Mouse (Mus musculus): ENCODE results near the gene Cog6. TPM values are rescaled to one million over a fixed set of nuclear protein-coding genes. Genes with fewer than 3 reads are reported as not detected.

Gene Cog6
- polyA plus RNA-seq, 1 experiment from 2014 or later = 63.6 TPM

GRCm38 (mm10) chr3:52961661-52962060 is 55.4 kb downstream of the Cog6 start:
- Histone ChIP-seq H3K4me3 (no peak overlapping the region), H3K36me3 (no peaks in the 10 kb centered on the region), H3K4me2 (no peak overlapping the region), H3K9me3 (replicated peaks) (peaks cover 4% of the 10 kb centered on the region; the same call in 1 of the 2 replicates), H3K27me3 (replicated peaks) (no peaks in the 10 kb centered on the region), H3K4me1 (replicated peaks) (peaks cover 6% of the 10 kb centered on the region), H3K27ac (ENCODE audit: poor library complexity, severe bottlenecking) (no peak overlapping the region), H3K9ac (no peak overlapping the region)
- ATAC-seq (ENCODE audit: insufficient number of reproducible peaks, low FRiP score) = no peak
- WGBS = 77% methylated on average over 3 of the region's 3 CpGs

GRCm38 (mm10) chr3:52960951-52961350 is 56.1 kb downstream of the Cog6 start:
- Histone ChIP-seq H3K4me3 (no peak overlapping the region), H3K27me3 (replicated peaks) (no peaks in the 10 kb centered on the region), H3K9me3 (replicated peaks) (peaks cover 4% of the 10 kb centered on the region; the same call in 1 of the 2 replicates), H3K4me1 (replicated peaks) (peaks cover 9% of the 10 kb centered on the region), H3K27ac (ENCODE audit: poor library complexity, severe bottlenecking) (no peak overlapping the region), H3K4me2 (no peak overlapping the region), H3K9ac (no peak overlapping the region), H3K36me3 (no peaks in the 10 kb centered on the region)
- ATAC-seq (ENCODE audit: insufficient number of reproducible peaks, low FRiP score) = no peak
- 92% methylated on average over 13 of the region's 13 CpGs for WGBS

GRCm38 (mm10) chr3:52958444-52959120 is 58.5 kb downstream of the Cog6 start:
- no peak for ATAC-seq (ENCODE audit: insufficient number of reproducible peaks, low FRiP score)
- H3K27me3 ChIP-seq (replicated peaks) = no peaks in the 10 kb centered on the region
- peaks cover 25% of the 10 kb centered on the region for H3K4me1 ChIP-seq (replicated peaks)
- no peak overlapping the region for H3K9ac ChIP-seq
- H3K27ac ChIP-seq (ENCODE audit: poor library complexity, severe bottlenecking) = no peak overlapping the region
- H3K36me3 ChIP-seq = no peaks in the 10 kb centered on the region
- no peak overlapping the region for H3K4me3 ChIP-seq
- H3K4me2 ChIP-seq = no peak overlapping the region
- peaks cover 4% of the 10 kb centered on the region; the same call in 1 of the 2 replicates for H3K9me3 ChIP-seq (replicated peaks)
- WGBS = 53% methylated on average over 10 of the region's 10 CpGs

GRCm38 (mm10) chr3:52957861-52958260 is 59.2 kb downstream of the Cog6 start:
- Histone ChIP-seq H3K4me1 (replicated peaks) (peaks cover 27% of the 10 kb centered on the region), H3K27ac (ENCODE audit: poor library complexity, severe bottlenecking) (no peak overlapping the region), H3K36me3 (no peaks in the 10 kb centered on the region), H3K4me3 (no peak overlapping the region), H3K27me3 (replicated peaks) (no peaks in the 10 kb centered on the region), H3K4me2 (no peak overlapping the region), H3K9ac (no peak overlapping the region), H3K9me3 (replicated peaks) (peaks cover 4% of the 10 kb centered on the region; the same call in 1 of the 2 replicates)
- 88% methylated on average over 7 of the region's 7 CpGs for WGBS
- no peak for ATAC-seq (ENCODE audit: insufficient number of reproducible peaks, low FRiP score)

- no peaks in the 10 kb centered on the region for H3K36me3 ChIP-seq
- no peak overlapping the region for H3K4me2 ChIP-seq
- no peaks in the 10 kb centered on the region for H3K27me3 ChIP-seq (replicated peaks)
- no peak for ATAC-seq (ENCODE audit: insufficient number of reproducible peaks, low FRiP score)
- 85% methylated on average over 11 of the region's 11 CpGs for WGBS
- H3K9ac ChIP-seq = no peak overlapping the region
- H3K4me1 ChIP-seq (replicated peaks) = peaks cover 27% of the 10 kb centered on the region
- peak overlapping the region; percentile 75 for H3K27ac ChIP-seq (ENCODE audit: poor library complexity, severe bottlenecking)
- H3K4me3 ChIP-seq = no peak overlapping the region
- H3K9me3 ChIP-seq (replicated peaks) = peaks cover 4% of the 10 kb centered on the region; the same call in 1 of the 2 replicates
Measured at GRCm38 (mm10) chr3:52956236-52956635, 60.8 kb downstream of the Cog6 start.

GRCm38 (mm10) chr3:52955481-52956019 is 61.5 kb downstream of the Cog6 start:
- Histone ChIP-seq H3K27ac (ENCODE audit: poor library complexity, severe bottlenecking) (peak overlapping the region; percentile 86), H3K9me3 (replicated peaks) (peaks cover 4% of the 10 kb centered on the region; the same call in 1 of the 2 replicates), H3K27me3 (replicated peaks) (no peaks in the 10 kb centered on the region), H3K36me3 (no peaks in the 10 kb centered on the region), H3K4me2 (peak overlapping the region; percentile 35), H3K9ac (no peak overlapping the region; the same call in 1 of the 2 replicates), H3K4me3 (no peak overlapping the region), H3K4me1 (replicated peaks) (peaks cover 27% of the 10 kb centered on the region)
- 10% methylated on average over 10 of the region's 10 CpGs for WGBS
- ATAC-seq (ENCODE audit: insufficient number of reproducible peaks, low FRiP score) = peak; percentile 83

- no peaks in the 10 kb centered on the region for H3K27me3 ChIP-seq (replicated peaks)
- 74% methylated on average over 9 of the region's 9 CpGs for WGBS
- H3K36me3 ChIP-seq = no peaks in the 10 kb centered on the region
- no peak overlapping the region for H3K4me3 ChIP-seq
- H3K27ac ChIP-seq (ENCODE audit: poor library complexity, severe bottlenecking) = peak overlapping the region; percentile 86
- H3K9ac ChIP-seq = no peak overlapping the region
- no peak for ATAC-seq (ENCODE audit: insufficient number of reproducible peaks, low FRiP score)
- H3K4me1 ChIP-seq (replicated peaks) = peaks cover 27% of the 10 kb centered on the region
- H3K9me3 ChIP-seq (replicated peaks) = no peaks in the 10 kb centered on the region
- H3K4me2 ChIP-seq = no peak overlapping the region
Measured at GRCm38 (mm10) chr3:52954656-52955055, 62.4 kb downstream of the Cog6 start.

- no peaks in the 10 kb centered on the region for H3K9me3 ChIP-seq (replicated peaks)
- no peak overlapping the region for H3K4me2 ChIP-seq
- no peak overlapping the region for H3K4me3 ChIP-seq
- peaks cover 28% of the 10 kb centered on the region for H3K4me1 ChIP-seq (replicated peaks)
- no peaks in the 10 kb centered on the region for H3K27me3 ChIP-seq (replicated peaks)
- ATAC-seq (ENCODE audit: insufficient number of reproducible peaks, low FRiP score) = no peak
- H3K9ac ChIP-seq = no peak overlapping the region
- H3K27ac ChIP-seq (ENCODE audit: poor library complexity, severe bottlenecking) = peak overlapping the region; percentile 34; the same call in 1 of the 2 replicates
- no peaks in the 10 kb centered on the region for H3K36me3 ChIP-seq
- 44% methylated on average over 1 of the region's 1 CpGs for WGBS
Measured at GRCm38 (mm10) chr3:52953831-52954230, 63.2 kb downstream of the Cog6 start.

GRCm38 (mm10) chr3:52948824-52949223 is 68.2 kb downstream of the Cog6 start:
- no peak for ATAC-seq (ENCODE audit: insufficient number of reproducible peaks, low FRiP score)
- Histone ChIP-seq H3K9ac (no peak overlapping the region), H3K4me3 (no peak overlapping the region), H3K4me2 (no peak overlapping the region), H3K9me3 (replicated peaks) (no peaks in the 10 kb centered on the region), H3K4me1 (replicated peaks) (peaks cover 11% of the 10 kb centered on the region), H3K27me3 (replicated peaks) (no peaks in the 10 kb centered on the region), H3K36me3 (no peaks in the 10 kb centered on the region), H3K27ac (ENCODE audit: poor library complexity, severe bottlenecking) (no peak overlapping the region)
- 77% methylated on average over 5 of the region's 5 CpGs for WGBS

GRCm38 (mm10) chr3:52947444-52947843 is 69.6 kb downstream of the Cog6 start:
- ATAC-seq (ENCODE audit: insufficient number of reproducible peaks, low FRiP score) = no peak
- no peaks in the 10 kb centered on the region for H3K9me3 ChIP-seq (replicated peaks)
- H3K4me2 ChIP-seq = no peak overlapping the region
- H3K27ac ChIP-seq (ENCODE audit: poor library complexity, severe bottlenecking) = no peak overlapping the region
- H3K36me3 ChIP-seq = no peaks in the 10 kb centered on the region
- H3K4me3 ChIP-seq = no peak overlapping the region
- no peak overlapping the region for H3K9ac ChIP-seq
- H3K27me3 ChIP-seq (replicated peaks) = no peaks in the 10 kb centered on the region
- 90% methylated on average over 5 of the region's 5 CpGs for WGBS
- peaks cover 19% of the 10 kb centered on the region for H3K4me1 ChIP-seq (replicated peaks)

GRCm38 (mm10) chr3:52940832-52941468 is 76.1 kb downstream of the Cog6 start:
- peak overlapping the region; percentile 32 for H3K4me2 ChIP-seq
- H3K36me3 ChIP-seq = no peaks in the 10 kb centered on the region
- H3K9ac ChIP-seq = no peak overlapping the region
- H3K27me3 ChIP-seq (replicated peaks) = no peaks in the 10 kb centered on the region
- peaks cover 48% of the 10 kb centered on the region for H3K4me1 ChIP-seq (replicated peaks)
- no peak overlapping the region for H3K4me3 ChIP-seq
- no peaks in the 10 kb centered on the region for H3K9me3 ChIP-seq (replicated peaks)
- H3K27ac ChIP-seq (ENCODE audit: poor library complexity, severe bottlenecking) = peak overlapping the region; percentile 86
- ATAC-seq (ENCODE audit: insufficient number of reproducible peaks, low FRiP score) = peak; percentile 75
- 20% methylated on average over 10 of the region's 10 CpGs for WGBS

All from heart, embryonic 12.5 days (tissue).